Mouse (Mus musculus) megakaryocyte, adult 5-6 weeks (primary cell): Measurements from ENCODE around the gene Kcnip1. TPM values are rescaled to one million over a fixed set of nuclear protein-coding genes. Genes with fewer than 3 reads are reported as not detected.

ENCODE experiments used
- ATAC-seq: 2 replicates; pipeline ENCODE4 v1.8.0; 2016; ENCODE audit warnings: mild to moderate bottlenecking, inconsistent platforms; ENCODE audit not compliant: poor library complexity, severe bottlenecking
- total RNA-seq, 2 experiments: library from RNA; stranded (forward) in 1 of 2; stranded (reverse) in 1 of 2; fragments of 153-499, 151-499 nt in 1 of 2; fragments of 221-1000, 200-1000 nt in 1 of 2; gene quantifications; 2 replicates each; pipeline versions ENCODE4 v1.2.3 to v1.2.4; 2015 to 2017

Kcnip1 gene
- total RNA-seq, 2 experiments from 2014 or later, result 0.18 TPM; not detected in 1

- ATAC-seq, result no peak
Observed at GRCm38 (mm10) chr11:33845931-33846330, 147.0 kb downstream of the Kcnip1 start.

GRCm38 (mm10) chr11:33843294-33843864 is 149.6 kb downstream of the Kcnip1 start:
- ATAC-seq, result no peak

- ATAC-seq, result no peak
Observed at GRCm38 (mm10) chr11:33839049-33839448, 153.9 kb downstream of the Kcnip1 start.

GRCm38 (mm10) chr11:33829774-33830173 is 163.2 kb downstream of the Kcnip1 start:
- no peak for ATAC-seq

- ATAC-seq, result no peak
Observed at GRCm38 (mm10) chr11:33827829-33828206, 165.1 kb downstream of the Kcnip1 start.

GRCm38 (mm10) chr11:33827085-33827828 is 165.7 kb downstream of the Kcnip1 start:
- no peak for ATAC-seq

- ATAC-seq, result no peak
Observed at GRCm38 (mm10) chr11:33824739-33825138, 168.2 kb downstream of the Kcnip1 start.

- no peak for ATAC-seq
Observed at GRCm38 (mm10) chr11:33821331-33821730, 171.6 kb downstream of the Kcnip1 start.

- no peak for ATAC-seq
Observed at GRCm38 (mm10) chr11:33820876-33821275, 172.1 kb downstream of the Kcnip1 start.

GRCm38 (mm10) chr11:33818861-33819503 is 174.0 kb downstream of the Kcnip1 start:
- no peak for ATAC-seq

- no peak for ATAC-seq
Observed at GRCm38 (mm10) chr11:33816020-33816419, 176.9 kb downstream of the Kcnip1 start.

- no peak for ATAC-seq
Observed at GRCm38 (mm10) chr11:33810105-33810504, 182.8 kb downstream of the Kcnip1 start.

GRCm38 (mm10) chr11:33803093-33803492 is 189.9 kb downstream of the Kcnip1 start:
- no peak for ATAC-seq

GRCm38 (mm10) chr11:33800436-33801088 is 192.4 kb downstream of the Kcnip1 start:
- ATAC-seq, result no peak

GRCm38 (mm10) chr11:33799933-33800332 is 193.0 kb downstream of the Kcnip1 start:
- no peak for ATAC-seq

- no peak for ATAC-seq
Observed at GRCm38 (mm10) chr11:33798094-33798648, 194.8 kb downstream of the Kcnip1 start.

GRCm38 (mm10) chr11:33787362-33787761 is 205.6 kb downstream of the Kcnip1 start:
- no peak for ATAC-seq

GRCm38 (mm10) chr11:33786572-33786971 is 206.4 kb downstream of the Kcnip1 start:
- ATAC-seq, result no peak

- no peak for ATAC-seq
Observed at GRCm38 (mm10) chr11:33781561-33781971, 211.4 kb downstream of the Kcnip1 start.

- no peak for ATAC-seq
Observed at GRCm38 (mm10) chr11:33780263-33780662, 212.7 kb downstream of the Kcnip1 start.

GRCm38 (mm10) chr11:33772615-33773141 is 220.3 kb downstream of the Kcnip1 start:
- no peak for ATAC-seq
